Mouse (Mus musculus) gastrocnemius, postnatal 36 days (tissue): ENCODE results near the gene Trim59. TPM values are rescaled to one million over a fixed set of nuclear protein-coding genes. Genes with fewer than 3 reads are reported as not detected.
"Not testable (repeated sequence)": the region's sequence is repeated elsewhere in the genome, so short reads cannot be mapped to it uniquely, and the experiment has no call there.

Source experiments
- DNase-seq, 2 experiments: peaks; one replicate each; pipeline ENCODE4 v3.0.0; 2022
- intact Hi-C: fragments of 180-260 bp; cut with DNase I; formaldehyde crosslinking; loops from one replicate; pipeline ENCODE4 v1.15.1; 2025
- long read RNA-seq, 2 experiments: library from polyadenylated mRNA; stranded (forward); transcript quantifications; one replicate each; pipeline ENCODE4 v2.0.0; 2021
- total RNA-seq, 2 experiments: library from RNA; stranded (reverse); gene quantifications; 2 replicates each; pipeline ENCODE4 v1.2.3; 2021

Gene Trim59
- 1 to 10 TPM in 1 of 2 experiments, under 1 TPM in 1; 0.91 to 1.4 TPM for total RNA-seq
- long read RNA-seq, experiment 1, partial matches to known transcripts = 0 of 1 reads
- long read RNA-seq, experiment 1, other reads (novel, unspliced or antisense) = 0 of 1 reads
- long read RNA-seq, experiment 2 = 0 reads

GRCm38 (mm10) chr3:69044645-69045399 lies at the start of gene Trim59:
Gene Trim59, minus strand, starts transcription at chr3:69044755.
- DNase-seq = peak; percentile 77 to 81
- intact Hi-C loops = loop anchor here (5.0 kb wide), 1 partner anchor 38 kb away; no protein-coding TSS in a partner anchor

- DNase-seq = no peak
- intact Hi-C loops = no loop called here
Measured at GRCm38 (mm10) chr3:69064005-69064404, 19.4 kb upstream of the Trim59 start.

- intact Hi-C loops = no loop called here
- DNase-seq = no peak
Measured at GRCm38 (mm10) chr3:69062764-69063163, 18.2 kb upstream of the Trim59 start.

- DNase-seq = no peak
- intact Hi-C loops = no loop called here
Measured at GRCm38 (mm10) chr3:69060672-69061071, 16.1 kb upstream of the Trim59 start.

- intact Hi-C loops = no loop called here
Measured at GRCm38 (mm10) chr3:69055871-69056270, 11.3 kb upstream of the Trim59 start.

GRCm38 (mm10) chr3:69054760-69055432 lies 10.3 kb upstream of the Trim59 start:
- no peak for DNase-seq
- intact Hi-C loops = no loop called here

More at GRCm38 (mm10) chr3:69055871-69056270, 11.3 kb upstream of the Trim59 start:
- no peak for DNase-seq

- no peak for DNase-seq
- intact Hi-C loops = no loop called here
Measured at GRCm38 (mm10) chr3:69051894-69052293, 7.3 kb upstream of the Trim59 start.

GRCm38 (mm10) chr3:69049011-69049410 lies 4.5 kb upstream of the Trim59 start:
- intact Hi-C loops = no loop called here

GRCm38 (mm10) chr3:69047684-69048083 lies 3.1 kb upstream of the Trim59 start:
- intact Hi-C loops = no loop called here

More at GRCm38 (mm10) chr3:69049011-69049410, 4.5 kb upstream of the Trim59 start:
- no peak for DNase-seq

GRCm38 (mm10) chr3:69046509-69046908 lies 2.0 kb upstream of the Trim59 start:
- intact Hi-C loops = no loop called here

More at GRCm38 (mm10) chr3:69047684-69048083, 3.1 kb upstream of the Trim59 start:
- no peak for DNase-seq

GRCm38 (mm10) chr3:69045750-69046149 lies 1.2 kb upstream of the Trim59 start:
- no peak for DNase-seq
- intact Hi-C loops = no loop called here

More at GRCm38 (mm10) chr3:69046509-69046908, 2.0 kb upstream of the Trim59 start:
- DNase-seq = no peak

- DNase-seq = no peak
- intact Hi-C loops = no loop called here
Measured at GRCm38 (mm10) chr3:69045400-69045703, 797 bp upstream of the Trim59 start.

- intact Hi-C loops = loop anchor here (5.0 kb wide), 1 partner anchor 37 kb away; no protein-coding TSS in a partner anchor
- DNase-seq = peak in 1 of 2 experiments; percentile 10
Measured at GRCm38 (mm10) chr3:69044167-69044591, 376 bp downstream of the Trim59 start.

- DNase-seq = no peak
- intact Hi-C loops = loop anchor here (5.0 kb wide), 1 partner anchor 34 kb away; no protein-coding TSS in a partner anchor
Measured at GRCm38 (mm10) chr3:69041298-69041697, 3.3 kb downstream of the Trim59 start.

GRCm38 (mm10) chr3:69040105-69040504 lies 4.5 kb downstream of the Trim59 start:
- intact Hi-C loops = loop anchor here (5.0 kb wide), 1 partner anchor 33 kb away; no protein-coding TSS in a partner anchor

GRCm38 (mm10) chr3:69026133-69026783 lies 18.3 kb downstream of the Trim59 start:
- intact Hi-C loops = no loop called here
- DNase-seq = no peak

More at GRCm38 (mm10) chr3:69040105-69040504, 4.5 kb downstream of the Trim59 start:
- no peak for DNase-seq

GRCm38 (mm10) chr3:69020764-69021163 lies 23.8 kb downstream of the Trim59 start:
- intact Hi-C loops = no loop called here

GRCm38 (mm10) chr3:69020285-69020684 lies 24.3 kb downstream of the Trim59 start:
- no peak for DNase-seq
- intact Hi-C loops = no loop called here

More at GRCm38 (mm10) chr3:69020764-69021163, 23.8 kb downstream of the Trim59 start:
- no peak for DNase-seq

GRCm38 (mm10) chr3:69018635-69019034 lies 25.9 kb downstream of the Trim59 start:
- DNase-seq, intact Hi-C loops: not testable (repeated sequence)

GRCm38 (mm10) chr3:69017181-69017580 lies 27.4 kb downstream of the Trim59 start:
- intact Hi-C loops = no loop called here
- no peak for DNase-seq
